Mouse (Mus musculus): Measurements from ENCODE around the gene Atp2b2.

The Atp2b2 gene

DNA sequence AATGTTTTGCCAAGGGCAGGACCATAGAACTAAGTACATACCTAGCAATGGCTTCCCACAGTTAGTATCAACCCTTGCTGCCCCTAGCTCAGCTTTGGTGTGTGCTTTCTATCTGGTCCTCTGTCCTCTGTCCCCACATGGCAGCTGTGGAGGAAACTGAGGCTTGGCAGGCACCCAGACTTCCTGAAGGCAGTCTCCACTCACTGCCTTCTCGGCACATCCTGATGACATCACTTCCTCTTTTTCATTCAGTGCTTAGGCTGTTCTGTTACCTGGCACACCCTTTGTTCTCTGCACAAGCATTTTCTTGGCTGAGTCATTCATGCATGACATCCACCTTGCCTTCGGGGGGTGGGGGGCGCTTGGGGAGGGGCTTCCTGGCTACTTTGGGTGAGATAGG lies 38.6 kb downstream of the Atp2b2 start:
- no peak for DNase-seq

DNA sequence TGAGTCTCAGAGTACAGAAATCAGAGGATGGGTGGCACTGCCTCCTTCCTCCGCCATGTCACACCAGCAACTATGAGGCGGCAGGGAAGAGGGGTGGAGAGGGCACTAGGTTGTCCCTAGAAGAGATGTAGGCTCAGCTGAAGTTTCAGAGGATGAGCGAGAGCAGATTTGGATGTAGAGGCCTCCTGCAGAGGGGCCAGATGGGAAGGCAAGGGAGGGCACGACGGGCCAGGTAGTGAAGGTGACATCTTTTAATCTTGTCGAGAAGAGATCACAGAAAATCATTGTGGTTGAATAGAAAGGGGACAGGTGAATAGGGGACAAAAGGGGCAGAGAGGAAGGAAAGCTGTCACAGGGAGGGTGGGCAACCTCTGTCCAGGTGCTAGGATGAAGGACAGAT lies 41.5 kb downstream of the Atp2b2 start:
- no peak for DNase-seq

DNA sequence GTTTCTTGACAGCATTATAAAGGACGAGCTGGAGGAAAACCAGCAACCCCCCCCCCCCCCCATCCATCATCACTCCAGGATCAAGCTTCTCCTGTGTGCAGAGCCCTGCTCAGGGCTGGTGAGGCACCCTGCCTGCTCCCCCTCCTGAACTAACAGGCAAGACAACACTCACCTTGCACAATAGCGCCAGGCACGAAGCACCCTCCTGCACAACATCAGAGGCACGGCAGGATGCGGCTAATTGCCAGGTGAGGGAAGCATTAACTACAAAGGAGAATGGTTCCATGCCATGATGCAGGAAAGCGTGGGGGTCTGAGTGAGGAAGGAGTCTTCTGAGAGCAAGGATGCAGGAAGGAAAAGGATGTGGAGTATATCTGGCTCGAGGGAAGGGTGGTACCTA lies 42.1 kb downstream of the Atp2b2 start:
- no peak for DNase-seq

DNA sequence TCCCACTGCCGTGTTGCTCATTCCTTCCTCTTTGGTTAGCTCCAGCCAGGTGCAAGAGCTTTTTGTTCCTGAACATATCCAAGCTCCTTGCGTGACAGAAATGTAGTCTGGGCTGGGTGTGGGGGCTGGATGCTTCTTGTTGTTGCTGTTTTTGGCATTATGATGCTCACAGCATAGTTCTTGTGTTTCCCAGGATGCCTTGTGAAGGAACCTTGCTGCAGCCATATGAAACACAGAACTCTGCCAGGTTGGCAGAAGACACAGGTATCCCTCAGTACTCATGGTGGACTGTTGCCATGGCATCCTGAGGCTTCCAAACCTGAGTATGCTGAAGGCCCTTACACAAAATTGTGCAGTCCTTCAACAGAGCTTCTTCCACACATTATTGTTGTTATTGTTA lies 44.0 kb downstream of the Atp2b2 start:
- DNase-seq, result no peak

DNA sequence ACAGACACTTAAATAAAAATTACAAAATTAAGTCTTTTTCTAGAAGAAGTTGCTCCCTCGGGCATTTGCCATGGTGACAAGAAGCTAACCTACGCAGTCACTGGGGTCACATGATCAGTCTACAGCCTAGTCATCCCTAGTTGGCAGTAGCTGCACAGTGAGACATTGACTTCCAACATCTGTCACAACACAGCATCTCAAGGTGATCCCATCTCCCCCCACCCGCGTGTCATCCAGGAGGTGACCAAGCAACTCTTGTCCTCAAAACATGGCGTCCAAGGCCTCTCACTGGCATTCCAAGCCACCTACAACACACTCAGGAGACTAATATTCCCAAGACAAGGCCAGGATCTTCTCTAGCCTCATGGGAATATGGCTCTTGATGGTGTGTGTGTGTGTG lies 48.2 kb downstream of the Atp2b2 start:
- DNase-seq, result no peak

DNA sequence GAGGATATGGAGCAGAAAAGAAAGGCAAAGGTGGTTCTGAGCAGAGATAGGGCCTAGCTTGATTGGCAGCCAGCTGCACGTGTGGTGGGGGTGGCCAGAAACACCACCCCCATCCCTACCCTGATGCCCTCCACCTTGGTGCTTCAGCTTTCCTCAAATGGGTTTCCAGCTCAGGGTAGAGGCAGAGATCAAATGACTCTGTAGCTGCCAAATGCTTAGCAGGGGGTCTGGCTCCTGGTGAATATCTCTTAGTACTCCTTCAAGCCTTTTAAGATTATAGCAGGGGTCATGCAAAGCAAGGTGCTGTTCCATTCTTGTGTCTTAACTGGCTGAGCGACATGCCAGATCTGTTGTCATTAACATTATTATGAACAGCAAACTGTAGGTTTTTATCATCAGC lies 50.3 kb downstream of the Atp2b2 start:
- DNase-seq, result no peak

DNA sequence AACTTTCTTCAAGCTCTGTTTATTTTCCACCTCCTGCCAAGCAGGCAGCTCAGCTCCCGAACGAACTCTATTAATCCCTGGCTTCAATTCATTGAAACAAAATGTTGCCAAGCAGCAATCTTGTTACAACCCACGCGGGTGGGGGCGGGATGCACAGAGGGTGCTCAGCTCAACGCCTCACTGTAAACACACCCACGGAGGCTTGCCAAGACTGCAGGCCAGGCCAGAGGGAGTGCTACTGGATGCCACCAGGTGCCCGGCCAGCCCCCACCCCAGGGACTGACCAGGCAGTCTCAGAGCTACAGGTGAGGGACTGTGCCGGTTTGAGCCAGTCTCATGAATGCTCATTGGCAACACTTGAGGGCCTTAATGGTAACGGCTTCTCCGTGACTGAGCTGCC lies 50.9 kb downstream of the Atp2b2 start:
- DNase-seq, result peak; percentile 80

DNA sequence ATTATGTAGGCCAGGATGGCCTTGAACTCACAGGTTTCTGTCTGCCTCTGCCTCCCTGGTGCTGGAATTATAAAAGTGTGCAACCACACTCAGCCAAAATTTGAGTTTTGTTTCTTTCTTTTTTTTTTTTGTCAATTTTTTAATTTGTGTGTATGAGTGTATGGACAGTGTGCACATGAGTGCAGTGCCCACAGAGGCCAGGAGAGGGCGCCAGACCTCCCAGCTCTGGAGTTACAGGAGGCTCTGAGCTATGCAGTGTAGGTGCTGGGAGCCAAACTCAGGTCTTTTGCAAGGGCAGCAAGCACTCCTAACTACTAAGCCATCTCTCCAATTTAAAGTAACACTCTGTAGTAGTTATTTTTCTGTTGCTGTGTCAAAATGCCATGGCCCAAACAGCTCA lies 52.4 kb downstream of the Atp2b2 start:
- DNase-seq, result no peak

DNA sequence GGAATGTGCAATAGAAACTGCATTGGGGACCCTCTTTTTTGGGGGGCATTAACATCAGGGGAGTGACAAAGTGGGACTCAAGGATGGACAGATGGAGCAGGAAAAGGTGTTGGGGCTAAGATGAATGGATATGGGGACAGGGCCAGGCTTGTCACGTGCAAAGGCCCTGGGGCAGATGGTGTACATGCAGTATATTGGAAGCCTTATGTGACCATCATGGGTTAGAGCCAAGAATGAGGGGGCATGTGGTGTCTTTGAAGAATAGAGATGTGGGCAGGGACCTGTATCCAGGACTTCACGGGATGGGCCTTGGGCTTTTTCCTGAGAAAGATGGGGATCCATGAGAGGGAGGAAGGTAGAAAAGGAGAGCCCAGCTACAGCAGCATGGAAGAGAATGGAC lies 53.9 kb downstream of the Atp2b2 start:
- DNase-seq, result no peak

DNA sequence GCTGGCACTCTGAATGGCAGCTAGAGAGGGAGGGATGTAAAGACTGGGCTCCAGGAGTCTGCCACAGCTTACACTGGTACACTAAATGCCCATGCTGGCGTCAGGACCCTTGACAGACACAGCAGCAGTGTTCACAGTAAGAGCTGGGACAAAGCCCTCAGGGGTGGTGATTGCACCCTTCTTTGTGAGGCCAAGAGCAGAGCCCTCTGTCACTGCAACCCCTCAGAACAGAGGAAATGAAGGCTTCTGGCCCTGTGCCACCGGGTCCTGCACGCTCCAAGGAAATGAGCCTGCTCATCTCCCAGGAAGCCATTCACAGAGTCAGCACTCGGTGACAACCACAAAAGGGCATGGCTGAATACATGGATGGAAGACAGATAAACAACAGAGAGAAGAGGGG lies 55.7 kb downstream of the Atp2b2 start:
- DNase-seq, result no peak

DNA sequence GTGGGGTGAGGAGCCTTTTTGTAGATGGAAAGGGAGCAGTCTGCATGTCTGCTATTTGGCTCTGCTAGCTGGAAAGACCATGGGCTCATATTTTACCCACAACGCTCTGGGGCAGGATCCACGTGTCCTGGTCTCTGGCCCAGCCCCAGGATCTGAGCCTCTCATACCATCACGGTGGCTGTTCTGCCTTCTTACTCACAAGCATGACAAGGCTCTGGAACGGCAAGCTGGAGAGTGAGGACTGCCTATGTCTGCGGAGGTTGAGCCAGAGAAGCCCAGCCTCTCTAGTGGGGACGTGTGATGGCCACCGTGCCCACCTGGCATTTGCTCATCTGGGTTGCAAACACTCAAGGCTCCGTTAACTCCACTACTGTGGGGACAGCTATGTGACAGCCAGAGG lies 63.7 kb downstream of the Atp2b2 start:
- no peak for DNase-seq

DNA sequence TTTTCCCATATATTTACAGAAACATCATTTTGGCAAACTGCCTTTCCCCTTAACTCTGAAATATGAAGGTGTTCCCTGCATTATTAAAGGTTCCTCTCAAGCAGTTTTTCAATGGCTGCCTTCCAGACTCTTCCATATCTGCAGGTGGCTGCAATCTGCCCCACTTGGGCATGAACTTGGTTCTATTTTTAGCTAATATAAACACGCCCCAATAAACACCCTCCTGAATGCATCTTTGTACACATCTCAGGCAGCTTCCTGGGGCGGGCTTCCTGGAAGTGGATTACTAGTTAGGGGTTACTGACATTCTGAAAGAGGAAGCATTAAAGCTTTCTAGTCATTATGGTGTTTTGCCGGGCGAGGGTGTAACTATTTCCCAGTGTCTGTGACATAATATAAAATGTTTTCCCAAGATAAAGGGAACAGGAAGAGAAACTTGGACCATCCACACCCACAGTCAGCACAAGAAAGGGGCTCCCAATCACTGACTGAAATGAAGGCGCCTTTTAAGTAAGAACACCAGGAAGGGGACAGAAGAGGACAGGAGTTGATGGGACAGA lies 64.2 kb downstream of the Atp2b2 start:
- DNase-seq, result no peak

DNA sequence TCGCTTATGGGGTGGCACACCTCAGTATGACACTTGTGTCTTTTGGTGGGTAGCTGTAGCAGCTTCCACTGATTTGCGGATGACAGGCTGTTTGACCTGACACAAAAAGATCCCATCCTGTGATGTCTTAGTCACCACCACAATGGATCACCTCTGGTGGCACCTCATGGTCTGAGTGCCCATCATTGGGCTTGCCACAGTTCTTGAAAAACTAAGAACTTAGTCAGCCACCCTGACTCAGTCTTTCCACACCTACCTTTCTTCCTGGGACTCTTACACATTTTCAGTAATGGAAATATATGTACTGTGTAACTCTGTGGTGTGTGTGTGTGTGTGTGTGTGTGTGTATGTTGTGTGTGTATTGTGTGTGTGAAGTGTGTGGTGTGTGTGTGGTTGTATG lies 71.5 kb downstream of the Atp2b2 start:
- no peak for DNase-seq

DNA sequence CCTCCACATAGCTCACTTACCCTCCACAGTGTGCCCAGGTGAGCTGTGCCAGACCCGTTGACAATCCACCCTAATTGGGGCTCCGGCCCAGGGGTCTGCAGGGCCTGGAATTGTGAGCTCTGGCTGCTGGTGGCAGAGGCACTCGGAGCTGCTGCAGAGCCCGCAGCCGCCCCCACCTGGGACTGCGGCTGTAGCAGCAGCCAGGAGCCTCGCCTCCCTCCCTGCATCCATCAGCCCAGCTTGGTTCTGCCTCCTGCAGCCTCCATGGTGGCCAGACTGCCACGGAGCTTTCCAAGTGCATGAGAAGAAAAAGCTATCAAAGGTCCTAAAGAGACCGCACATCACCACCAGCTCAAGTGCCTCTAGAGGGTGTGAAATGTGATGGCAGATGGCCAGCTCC lies 71.9 kb downstream of the Atp2b2 start:
- DNase-seq, result no peak

DNA sequence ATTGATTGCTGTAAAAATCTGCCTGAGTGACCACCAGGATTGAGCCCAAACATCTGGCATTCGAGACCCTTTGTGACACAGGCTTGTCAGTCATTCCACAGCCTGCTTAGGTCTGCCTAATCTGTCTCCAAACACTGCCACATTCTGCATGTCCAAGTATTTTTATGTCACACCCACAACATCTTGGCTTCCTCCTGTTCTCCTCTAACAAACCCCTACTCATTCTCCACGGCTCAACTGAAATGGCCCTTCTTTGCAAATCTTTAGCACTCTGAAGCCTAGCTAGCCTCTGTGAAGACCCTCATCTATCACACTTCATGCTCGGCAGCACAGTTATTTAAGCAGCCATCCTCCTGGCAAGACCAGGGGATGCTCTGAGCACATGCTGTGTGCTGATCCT lies 72.7 kb downstream of the Atp2b2 start:
- DNase-seq, result no peak

DNA sequence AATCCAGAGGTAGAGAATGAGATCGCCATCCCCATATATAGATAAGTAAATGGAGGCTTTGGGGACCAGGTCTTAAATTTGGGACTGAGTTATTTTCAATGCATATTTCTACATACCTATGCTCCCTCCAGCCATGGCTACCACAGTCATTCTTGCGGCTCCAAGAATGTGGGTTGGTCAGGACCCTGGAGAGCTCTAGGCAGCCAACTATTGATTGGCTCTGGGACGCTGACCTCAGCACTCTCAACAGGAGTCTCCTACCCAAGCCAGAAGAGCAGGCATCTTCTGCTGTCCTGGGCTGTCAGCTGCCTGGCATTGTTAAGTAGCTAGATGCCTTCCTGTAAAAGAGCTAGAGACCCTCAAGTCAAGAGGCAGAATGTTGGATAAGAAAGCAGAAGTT lies 79.6 kb downstream of the Atp2b2 start:
- no peak for DNase-seq

DNA sequence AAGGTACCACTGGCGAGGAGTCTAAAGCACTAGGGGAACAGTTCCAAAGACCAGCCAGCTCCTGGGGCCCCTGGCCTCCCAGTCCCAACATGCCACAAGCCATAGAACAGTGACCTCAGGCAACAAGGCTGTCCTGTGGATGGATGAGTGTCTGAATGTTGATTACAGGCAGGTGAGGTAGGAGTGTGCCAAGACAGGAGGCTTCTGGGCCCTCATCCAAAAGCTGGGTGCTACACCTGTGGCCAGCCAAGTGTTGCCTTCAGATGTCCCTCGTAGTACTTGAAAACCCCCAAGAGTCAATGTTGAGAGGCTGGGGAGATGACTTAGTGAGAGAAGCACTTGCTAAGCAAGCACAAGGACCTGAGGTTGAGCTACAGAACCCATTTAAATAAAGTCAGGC lies 80.8 kb downstream of the Atp2b2 start:
- DNase-seq, result no peak

DNA sequence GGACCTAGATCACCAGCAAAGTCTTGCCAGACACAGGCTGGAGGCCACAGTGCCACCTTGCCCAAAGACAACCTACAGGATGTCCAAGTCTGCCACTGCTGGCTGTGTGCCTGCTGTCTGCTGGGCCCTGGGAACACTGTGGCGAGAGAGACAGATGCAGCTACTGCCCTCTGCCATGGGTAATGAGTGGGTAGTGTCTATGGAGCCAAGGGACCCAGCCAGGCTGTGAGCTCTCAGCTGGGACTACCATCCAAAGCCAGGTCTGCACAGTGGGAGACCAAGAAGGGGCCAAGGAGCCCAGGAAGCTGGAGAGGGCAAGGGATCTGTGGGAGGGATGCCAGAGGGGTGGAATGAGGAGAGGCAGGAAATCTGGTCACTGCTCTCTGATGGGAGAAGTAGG lies 83.1 kb downstream of the Atp2b2 start:
- no peak for DNase-seq

DNA sequence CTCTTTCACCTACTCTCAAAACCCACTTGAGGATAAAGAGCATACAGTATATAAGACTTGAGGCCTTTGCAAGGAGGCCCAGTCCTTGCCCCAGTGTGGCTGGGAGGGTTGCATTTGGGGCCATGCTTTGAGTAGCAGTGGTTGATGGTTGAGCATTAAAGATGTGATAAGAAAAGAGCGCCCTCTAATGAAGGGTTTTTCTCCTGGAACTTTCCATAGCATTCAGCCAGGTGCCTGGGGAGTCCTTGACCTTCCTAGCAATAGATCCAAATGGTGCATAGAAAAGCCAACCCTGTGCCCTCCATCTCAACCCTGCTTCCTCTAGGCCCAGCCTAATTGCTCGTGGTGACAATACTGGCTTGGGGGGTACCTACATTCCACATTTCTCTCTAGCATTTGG lies 83.7 kb downstream of the Atp2b2 start:
- no peak for DNase-seq

DNA sequence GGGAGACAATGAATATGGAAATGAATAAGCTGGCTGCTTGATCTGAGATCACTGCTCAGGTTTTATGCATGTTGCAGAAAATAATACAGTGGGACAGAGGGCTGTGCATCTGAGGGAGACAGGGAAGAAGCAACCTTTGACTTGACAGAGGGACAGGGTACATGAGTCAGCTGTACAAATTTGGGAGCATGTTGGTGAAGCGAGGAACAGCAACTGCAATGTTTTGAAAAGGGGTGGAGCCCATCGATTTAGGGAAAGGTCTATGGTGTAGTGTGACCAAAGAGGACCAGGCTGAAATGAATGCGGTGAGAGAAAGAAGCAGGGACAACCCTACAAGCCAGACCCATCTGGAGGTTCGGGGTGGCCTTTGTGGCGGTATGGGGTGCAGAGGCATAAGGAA lies 84.4 kb downstream of the Atp2b2 start:
- no peak for DNase-seq

DNA sequence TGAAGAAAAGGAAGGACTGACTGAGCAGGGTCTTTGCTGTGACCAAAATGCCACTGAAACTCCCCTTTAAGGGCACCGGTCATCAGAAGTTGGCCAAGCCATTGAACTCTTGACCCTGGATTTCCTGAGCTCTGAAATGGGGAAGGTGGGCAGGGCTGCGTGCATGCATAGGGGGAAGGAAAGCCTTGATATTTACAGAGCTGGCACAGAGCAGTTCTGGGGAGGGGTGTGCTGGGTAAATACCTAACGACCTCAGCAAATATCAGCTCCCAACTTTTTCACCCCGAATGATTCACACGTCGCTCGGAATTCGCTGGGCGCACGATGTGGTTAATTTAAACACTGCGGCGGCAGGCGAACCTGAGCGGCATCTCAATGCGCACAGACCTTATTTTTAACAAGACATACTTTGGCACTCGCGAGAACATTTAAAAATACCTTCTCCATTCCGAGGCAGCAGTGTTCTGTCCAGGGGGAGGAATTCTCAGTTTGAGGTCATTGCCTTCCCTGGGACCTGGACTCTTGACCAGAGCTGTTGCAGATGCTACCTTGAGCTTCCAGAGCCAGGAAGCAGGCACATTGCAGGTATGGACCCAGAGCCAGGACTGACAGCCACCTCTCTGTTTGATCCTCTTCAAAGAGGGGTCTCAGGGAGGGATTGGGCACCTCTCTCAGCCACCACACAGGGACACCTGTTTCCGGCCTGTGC lies 85.0 kb downstream of the Atp2b2 start:
- DNase-seq, result no peak

DNA sequence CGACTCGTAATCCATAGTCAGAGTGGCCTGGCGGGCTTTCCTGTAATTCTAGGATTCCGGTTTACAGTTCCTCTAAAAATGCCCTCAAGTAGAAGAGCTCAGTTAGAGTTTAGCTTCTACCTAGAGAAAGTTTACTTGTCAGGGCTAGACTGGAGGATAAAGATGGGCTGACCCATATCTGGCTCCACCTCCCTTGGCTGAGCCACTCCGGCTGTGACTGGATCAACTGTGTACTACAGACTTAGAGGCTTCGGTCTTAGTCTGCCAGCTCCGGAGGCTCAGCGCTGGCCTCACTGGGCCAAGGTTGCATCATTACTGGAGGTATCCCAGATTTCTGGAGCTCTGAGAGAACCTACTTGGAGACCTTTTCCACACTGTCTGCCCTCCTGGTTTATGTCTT lies 94.9 kb downstream of the Atp2b2 start:
- DNase-seq, result no peak

DNA sequence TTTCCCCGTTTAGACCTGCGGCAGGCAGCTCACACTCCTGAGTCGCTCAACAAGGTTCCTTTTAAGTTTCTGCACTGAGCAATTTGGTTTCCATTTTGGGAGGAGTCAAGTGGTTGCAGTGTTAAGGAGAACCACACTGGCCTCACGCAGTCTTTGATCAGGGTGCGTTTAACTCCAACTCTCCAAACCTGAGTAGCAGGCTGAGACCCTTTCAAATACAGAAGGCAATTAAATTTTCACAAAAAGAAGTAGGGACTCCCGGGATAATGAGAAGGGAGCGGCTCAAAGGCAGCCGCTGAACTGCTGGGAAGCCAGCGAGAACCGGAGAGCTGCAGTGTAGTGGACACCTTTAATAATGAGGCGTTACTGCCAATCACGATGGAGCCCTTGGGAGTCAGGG lies 100.1 kb downstream of the Atp2b2 start:
- no peak for DNase-seq

DNA sequence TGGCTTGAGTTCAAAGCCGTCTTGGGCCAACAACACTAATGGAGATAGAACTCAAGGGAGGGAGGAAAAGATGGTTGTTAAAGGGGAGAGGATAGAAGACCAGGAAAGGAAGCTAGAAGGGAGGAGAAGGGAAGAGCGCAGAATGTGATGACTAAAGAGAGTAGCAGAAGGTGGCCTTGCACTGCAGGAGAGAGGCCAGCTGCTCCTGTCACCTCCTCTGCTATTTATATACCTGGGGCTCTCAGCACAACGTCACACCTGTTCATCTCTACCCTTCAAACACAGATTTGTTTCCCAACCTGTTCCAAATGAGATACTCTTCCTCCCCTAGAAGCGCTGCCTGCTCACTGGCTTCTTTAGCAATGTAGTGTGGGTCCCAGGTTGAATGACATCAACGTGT lies 101.1 kb downstream of the Atp2b2 start:
- no peak for DNase-seq

DNA sequence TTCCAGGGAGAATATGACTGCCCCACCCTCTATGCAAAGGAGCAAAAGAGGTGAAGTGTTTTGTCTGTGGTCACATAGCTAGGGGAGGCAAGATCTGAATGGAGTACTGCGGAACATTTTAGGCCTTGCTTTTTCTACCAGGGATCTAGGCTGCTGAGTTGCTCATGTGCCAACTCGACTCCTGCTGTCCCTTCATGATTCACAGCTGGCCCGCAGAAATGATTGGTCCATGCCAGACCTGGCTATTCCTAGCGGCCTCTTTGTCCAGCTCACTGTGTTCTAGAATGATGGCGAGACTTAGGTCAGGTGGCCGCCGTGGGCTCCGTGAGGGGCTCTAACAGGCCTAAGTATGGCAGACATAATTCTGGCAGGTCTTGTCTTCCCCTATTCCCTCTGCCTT lies 103.0 kb downstream of the Atp2b2 start:
- DNase-seq, result no peak

Data from kidney, adult 11 months (tissue).